Mouse (Mus musculus): ENCODE measurements around the gene Rcan1.

The Rcan1 gene

GRCm38 (mm10) chr16:92353295-92353694 lies 117.4 kb downstream of the Rcan1 start:
- no peak for DNase-seq (ENCODE audit: low spot score in 2 of 2)

GRCm38 (mm10) chr16:92348941-92349340 lies 121.7 kb downstream of the Rcan1 start:
- no peak for DNase-seq (ENCODE audit: low spot score in 2 of 2)

GRCm38 (mm10) chr16:92346297-92346916 lies 124.3 kb downstream of the Rcan1 start:
- no peak for DNase-seq (ENCODE audit: low spot score in 2 of 2)

- DNase-seq (ENCODE audit: low spot score in 2 of 2), result no peak
These were observed 125.5 kb downstream of the Rcan1 start for GRCm38 (mm10) chr16:92345177-92345576.

All from thymus, postnatal 10 days (tissue).